Mouse (Mus musculus): Measurements from ENCODE around the gene Adm. TPM values are rescaled to one million over a fixed set of nuclear protein-coding genes. Genes with fewer than 3 reads are reported as not detected.
"Not testable (repeated sequence)": the region's sequence is repeated elsewhere in the genome, so short reads cannot be mapped to it uniquely, and the experiment has no call there.

Adm gene
- polyA plus RNA-seq (2015; fragmentation: Nextera tagmentation; extraction: Ambion mirVana) = 3.9 and 4.9 TPM in 2 replicates

- Histone ChIP-seq H3K4me2 (peak within 1 kb of the TSS; percentile 78), H3K27me3 (peaks cover 87% of the 10 kb centered on the region), H3K4me3 (peak within 1 kb of the TSS; percentile 42), H3K9ac (peak within 1 kb of the TSS; percentile 62; the same call in 1 of the 2 replicates), H3K27ac (no peak within 1 kb of the TSS), H3K4me1 (peaks cover 48% of the 10 kb centered on the region), H3K36me3 (ENCODE audit: poor library complexity, severe bottlenecking) (no peaks in the 10 kb centered on the region), H3K9me3 (replicated peaks) (no peaks in the 10 kb centered on the region)
- under 1% methylated on average over 30 of the region's 30 CpGs for WGBS
- ATAC-seq = no peak
Observed at GRCm38 (mm10) chr7:110627486-110628272, at the start of gene Adm. Gene Adm (plus strand): TSS chr7:110627661.

GRCm38 (mm10) chr7:110583705-110584104, 43.8 kb upstream of the Adm start:
- no peaks in the 10 kb centered on the region for H3K9me3 ChIP-seq (replicated peaks)
- 95% methylated on average over 3 of the region's 3 CpGs for WGBS
- 0 out of 2 replicates have a peak, but pooled peaks have one; percentile 10 for ATAC-seq

GRCm38 (mm10) chr7:110584159-110584558, 43.3 kb upstream of the Adm start:
- no peak overlapping the region for H3K27ac ChIP-seq
- no peak overlapping the region for H3K4me2 ChIP-seq
- H3K27me3 ChIP-seq = no peaks in the 10 kb centered on the region
- no peaks in the 10 kb centered on the region for H3K9me3 ChIP-seq (replicated peaks)
- H3K36me3 ChIP-seq (ENCODE audit: poor library complexity, severe bottlenecking) = no peaks in the 10 kb centered on the region
- no peak overlapping the region for H3K4me3 ChIP-seq
- ATAC-seq = 0 out of 2 replicates have a peak, but pooled peaks have one; percentile 33
- 82% methylated on average over 2 of the region's 2 CpGs for WGBS
- H3K9ac ChIP-seq = no peak overlapping the region
- H3K4me1 ChIP-seq = no peaks in the 10 kb centered on the region

More at GRCm38 (mm10) chr7:110583705-110584104, 43.8 kb upstream of the Adm start:
- Histone ChIP-seq H3K27ac (no peak overlapping the region), H3K36me3 (ENCODE audit: poor library complexity, severe bottlenecking) (no peaks in the 10 kb centered on the region), H3K9ac (no peak overlapping the region), H3K4me2 (no peak overlapping the region), H3K4me1 (no peaks in the 10 kb centered on the region), H3K4me3 (no peak overlapping the region), H3K27me3 (no peaks in the 10 kb centered on the region)

GRCm38 (mm10) chr7:110585250-110585649, 42.2 kb upstream of the Adm start:
- Histone ChIP-seq H3K9me3 (replicated peaks) (no peaks in the 10 kb centered on the region), H3K27ac (no peak overlapping the region), H3K27me3 (no peaks in the 10 kb centered on the region), H3K9ac (no peak overlapping the region), H3K4me1 (no peaks in the 10 kb centered on the region), H3K36me3 (ENCODE audit: poor library complexity, severe bottlenecking) (no peaks in the 10 kb centered on the region), H3K4me2 (no peak overlapping the region), H3K4me3 (no peak overlapping the region)
- WGBS = 85% methylated on average over 2 of the region's 2 CpGs
- ATAC-seq = no peak

- no peaks in the 10 kb centered on the region for H3K4me1 ChIP-seq
- H3K27me3 ChIP-seq = no peaks in the 10 kb centered on the region
- no peak overlapping the region for H3K4me2 ChIP-seq
- 79% methylated on average over 1 of the region's 1 CpGs for WGBS
- no peak for ATAC-seq
- no peak overlapping the region for H3K4me3 ChIP-seq
- H3K36me3 ChIP-seq (ENCODE audit: poor library complexity, severe bottlenecking) = no peaks in the 10 kb centered on the region
- H3K9me3 ChIP-seq (replicated peaks) = no peaks in the 10 kb centered on the region
- H3K27ac ChIP-seq = no peak overlapping the region
- no peak overlapping the region for H3K9ac ChIP-seq
Observed at GRCm38 (mm10) chr7:110587721-110588120, 39.7 kb upstream of the Adm start.

GRCm38 (mm10) chr7:110593991-110594390, 33.5 kb upstream of the Adm start:
- WGBS = 96% methylated on average over 3 of the region's 3 CpGs
- H3K4me3 ChIP-seq; H3K27ac ChIP-seq; H3K27me3 ChIP-seq; H3K9ac ChIP-seq; H3K9me3 ChIP-seq (replicated peaks); ATAC-seq; H3K36me3 ChIP-seq (ENCODE audit: poor library complexity, severe bottlenecking); H3K4me1 ChIP-seq; H3K4me2 ChIP-seq: not testable (repeated sequence)

- no peak overlapping the region for H3K9ac ChIP-seq
- H3K4me2 ChIP-seq = no peak overlapping the region
- H3K9me3 ChIP-seq (replicated peaks) = no peaks in the 10 kb centered on the region; the same call in 1 of the 2 replicates
- peaks cover 10% of the 10 kb centered on the region for H3K36me3 ChIP-seq (ENCODE audit: poor library complexity, severe bottlenecking)
- 88% methylated on average over 1 of the region's 1 CpGs for WGBS
- no peak for ATAC-seq
- no peaks in the 10 kb centered on the region for H3K27me3 ChIP-seq
- no peaks in the 10 kb centered on the region for H3K4me1 ChIP-seq
- H3K27ac ChIP-seq = no peak overlapping the region
- no peak overlapping the region for H3K4me3 ChIP-seq
Observed at GRCm38 (mm10) chr7:110597141-110597540, 30.3 kb upstream of the Adm start.

GRCm38 (mm10) chr7:110605476-110605875, 22.0 kb upstream of the Adm start:
- ATAC-seq = no peak
- no peak overlapping the region for H3K27ac ChIP-seq
- H3K4me3 ChIP-seq = no peak overlapping the region
- WGBS = 74% methylated on average over 4 of the region's 4 CpGs
- no peaks in the 10 kb centered on the region for H3K36me3 ChIP-seq (ENCODE audit: poor library complexity, severe bottlenecking)
- H3K9me3 ChIP-seq (replicated peaks) = peaks cover 3% of the 10 kb centered on the region; the same call in 1 of the 2 replicates
- H3K9ac ChIP-seq = no peak overlapping the region
- H3K4me1 ChIP-seq = no peaks in the 10 kb centered on the region
- no peaks in the 10 kb centered on the region for H3K27me3 ChIP-seq
- H3K4me2 ChIP-seq = no peak overlapping the region

- ATAC-seq = no peak
- 94% methylated on average over 1 of the region's 1 CpGs for WGBS
Observed at GRCm38 (mm10) chr7:110606906-110607305, 20.6 kb upstream of the Adm start.

GRCm38 (mm10) chr7:110613381-110614132, 13.9 kb upstream of the Adm start:
- WGBS = 3% methylated on average over 17 of the region's 17 CpGs
- H3K36me3 ChIP-seq (ENCODE audit: poor library complexity, severe bottlenecking) = no peaks in the 10 kb centered on the region
- peak overlapping the region; percentile 98 for H3K27ac ChIP-seq
- H3K4me2 ChIP-seq = peak overlapping the region; percentile 79
- H3K4me1 ChIP-seq = peaks cover 19% of the 10 kb centered on the region
- peak overlapping the region; percentile 87 for H3K4me3 ChIP-seq
- peak; percentile 9; the same call in 1 of the 2 replicates for ATAC-seq
- H3K9me3 ChIP-seq (replicated peaks) = no peaks in the 10 kb centered on the region
- H3K27me3 ChIP-seq = peaks cover 13% of the 10 kb centered on the region
- H3K9ac ChIP-seq = peak overlapping the region; percentile 92

More at GRCm38 (mm10) chr7:110606906-110607305, 20.6 kb upstream of the Adm start:
- Histone ChIP-seq H3K36me3 (ENCODE audit: poor library complexity, severe bottlenecking) (no peaks in the 10 kb centered on the region), H3K27ac (no peak overlapping the region), H3K9ac (no peak overlapping the region), H3K4me1 (no peaks in the 10 kb centered on the region), H3K4me2 (no peak overlapping the region), H3K9me3 (replicated peaks) (peaks cover 3% of the 10 kb centered on the region; the same call in 1 of the 2 replicates), H3K27me3 (no peaks in the 10 kb centered on the region), H3K4me3 (no peak overlapping the region)

- Histone ChIP-seq H3K9me3 (replicated peaks) (no peaks in the 10 kb centered on the region), H3K36me3 (ENCODE audit: poor library complexity, severe bottlenecking) (no peaks in the 10 kb centered on the region), H3K4me2 (peak within 1 kb of the TSS; percentile 79), H3K9ac (peak within 1 kb of the TSS; percentile 92), H3K4me3 (peak within 1 kb of the TSS; percentile 87), H3K4me1 (peaks cover 19% of the 10 kb centered on the region), H3K27ac (peak within 1 kb of the TSS; percentile 98), H3K27me3 (peaks cover 13% of the 10 kb centered on the region)
- WGBS = under 1% methylated on average over 44 of the region's 127 CpGs
- ATAC-seq = peak; percentile 93
Observed at GRCm38 (mm10) chr7:110614133-110615063, 13.1 kb upstream of the Adm start, which contains the start of gene Sbf2. Gene Sbf2 (minus strand): TSS chr7:110614922.
